Mouse (Mus musculus): ENCODE data around the gene Gpr152. TPM values are rescaled to one million over a fixed set of nuclear protein-coding genes. Genes with fewer than 3 reads are reported as not detected.

Gpr152 gene
- polyA plus RNA-seq, 1 experiment from 2014 or later = not detected

GRCm38 (mm10) chr19:4148819-4149218 lies 9.2 kb downstream of the Gpr152 start:
- H3K27ac ChIP-seq (ENCODE audit: low read depth) = peak overlapping the region; percentile 43; the same call in 1 of the 2 replicates
- DNase-seq (ENCODE audit: low spot score) = no peak
- H3K27me3 ChIP-seq (replicated peaks; ENCODE audit: control insufficient read depth, insufficient read depth, low read length) = no peaks in the 10 kb centered on the region
- 0 out of 2 replicates have a peak, but pooled peaks have one; percentile 14 for ATAC-seq (replicated peaks; ENCODE audit: low FRiP score, low TSS enrichment, low read depth)
- peak overlapping the region; percentile 83 for H3K9ac ChIP-seq (ENCODE audit: low read length)
- H3K4me3 ChIP-seq (ENCODE audit: low read depth, low read length) = peak overlapping the region; percentile 88
- peaks cover 17% of the 10 kb centered on the region for H3K4me1 ChIP-seq (replicated peaks; ENCODE audit: control insufficient read depth, insufficient read depth, low read length)
- peak overlapping the region; percentile 59 for H3K4me2 ChIP-seq (ENCODE audit: low read length)
- no peaks in the 10 kb centered on the region for H3K9me3 ChIP-seq (ENCODE audit: control insufficient read depth, low read length)
- 3% methylated on average over 7 of the region's 8 CpGs for WGBS
- peaks cover 28% of the 10 kb centered on the region for H3K36me3 ChIP-seq (ENCODE audit: control insufficient read depth, insufficient read depth, low read length)

- H3K4me1 ChIP-seq (replicated peaks; ENCODE audit: control insufficient read depth, insufficient read depth, low read length) = peaks cover 17% of the 10 kb centered on the region
- ATAC-seq (replicated peaks; ENCODE audit: low FRiP score, low TSS enrichment, low read depth) = no peak
- DNase-seq (ENCODE audit: low spot score) = no peak
- peaks cover 32% of the 10 kb centered on the region for H3K36me3 ChIP-seq (ENCODE audit: control insufficient read depth, insufficient read depth, low read length)
- H3K27ac ChIP-seq (ENCODE audit: low read depth) = no peak overlapping the region
- no peaks in the 10 kb centered on the region for H3K27me3 ChIP-seq (replicated peaks; ENCODE audit: control insufficient read depth, insufficient read depth, low read length)
- 83% methylated on average over 11 of the region's 11 CpGs for WGBS
- peak overlapping the region; percentile 59 for H3K4me2 ChIP-seq (ENCODE audit: low read length)
- H3K4me3 ChIP-seq (ENCODE audit: low read depth, low read length) = peak overlapping the region; percentile 88
- peak overlapping the region; percentile 83 for H3K9ac ChIP-seq (ENCODE audit: low read length)
- no peaks in the 10 kb centered on the region for H3K9me3 ChIP-seq (ENCODE audit: control insufficient read depth, low read length)
These were observed 9.7 kb downstream of the Gpr152 start for GRCm38 (mm10) chr19:4149283-4149682.

GRCm38 (mm10) chr19:4149764-4150461 lies 10.3 kb downstream of the Gpr152 start:
- Histone ChIP-seq H3K9me3 (ENCODE audit: control insufficient read depth, low read length) (no peaks in the 10 kb centered on the region), H3K9ac (ENCODE audit: low read length) (peak overlapping the region; percentile 27; the same call in 1 of the 2 replicates), H3K27ac (ENCODE audit: low read depth) (no peak overlapping the region), H3K27me3 (replicated peaks; ENCODE audit: control insufficient read depth, insufficient read depth, low read length) (no peaks in the 10 kb centered on the region), H3K36me3 (ENCODE audit: control insufficient read depth, insufficient read depth, low read length) (peaks cover 32% of the 10 kb centered on the region), H3K4me1 (replicated peaks; ENCODE audit: control insufficient read depth, insufficient read depth, low read length) (peaks cover 17% of the 10 kb centered on the region), H3K4me3 (ENCODE audit: low read depth, low read length) (0 out of 2 replicates have a peak overlapping the region, but pooled peaks have one; percentile 88), H3K4me2 (ENCODE audit: low read length) (peak overlapping the region; percentile 59)
- 94% methylated on average over 17 of the region's 17 CpGs for WGBS
- ATAC-seq (replicated peaks; ENCODE audit: low FRiP score, low TSS enrichment, low read depth) (no peak), DNase-seq (ENCODE audit: low spot score) (no peak)

GRCm38 (mm10) chr19:4150567-4151487 lies 11.2 kb downstream of the Gpr152 start:
- H3K4me2 ChIP-seq (ENCODE audit: low read length) = no peak overlapping the region
- H3K4me1 ChIP-seq (replicated peaks; ENCODE audit: control insufficient read depth, insufficient read depth, low read length) = peaks cover 17% of the 10 kb centered on the region
- no peak overlapping the region for H3K27ac ChIP-seq (ENCODE audit: low read depth)
- no peak overlapping the region for H3K9ac ChIP-seq (ENCODE audit: low read length)
- ATAC-seq (replicated peaks; ENCODE audit: low FRiP score, low TSS enrichment, low read depth) = no peak
- H3K36me3 ChIP-seq (ENCODE audit: control insufficient read depth, insufficient read depth, low read length) = peaks cover 32% of the 10 kb centered on the region
- WGBS = 90% methylated on average over 22 of the region's 22 CpGs
- no peak for DNase-seq (ENCODE audit: low spot score)
- H3K4me3 ChIP-seq (ENCODE audit: low read depth, low read length) = no peak overlapping the region
- no peaks in the 10 kb centered on the region for H3K27me3 ChIP-seq (replicated peaks; ENCODE audit: control insufficient read depth, insufficient read depth, low read length)
- no peaks in the 10 kb centered on the region for H3K9me3 ChIP-seq (ENCODE audit: control insufficient read depth, low read length)

GRCm38 (mm10) chr19:4151488-4151860 lies 11.9 kb downstream of the Gpr152 start:
- H3K27ac ChIP-seq (ENCODE audit: low read depth) = no peak overlapping the region
- H3K36me3 ChIP-seq (ENCODE audit: control insufficient read depth, insufficient read depth, low read length) = peaks cover 37% of the 10 kb centered on the region
- no peak overlapping the region for H3K4me3 ChIP-seq (ENCODE audit: low read depth, low read length)
- peaks cover 17% of the 10 kb centered on the region for H3K4me1 ChIP-seq (replicated peaks; ENCODE audit: control insufficient read depth, insufficient read depth, low read length)
- no peak overlapping the region for H3K4me2 ChIP-seq (ENCODE audit: low read length)
- ATAC-seq (replicated peaks; ENCODE audit: low FRiP score, low TSS enrichment, low read depth) (no peak), DNase-seq (ENCODE audit: low spot score) (no peak)
- no peaks in the 10 kb centered on the region for H3K9me3 ChIP-seq (ENCODE audit: control insufficient read depth, low read length)
- no peaks in the 10 kb centered on the region for H3K27me3 ChIP-seq (replicated peaks; ENCODE audit: control insufficient read depth, insufficient read depth, low read length)
- H3K9ac ChIP-seq (ENCODE audit: low read length) = no peak overlapping the region
- 79% methylated on average over 4 of the region's 5 CpGs for WGBS

- Histone ChIP-seq H3K36me3 (ENCODE audit: control insufficient read depth, insufficient read depth, low read length) (peaks cover 41% of the 10 kb centered on the region), H3K27me3 (replicated peaks; ENCODE audit: control insufficient read depth, insufficient read depth, low read length) (no peaks in the 10 kb centered on the region), H3K4me2 (ENCODE audit: low read length) (no peak overlapping the region), H3K27ac (ENCODE audit: low read depth) (no peak overlapping the region), H3K9ac (ENCODE audit: low read length) (no peak overlapping the region), H3K4me1 (replicated peaks; ENCODE audit: control insufficient read depth, insufficient read depth, low read length) (peaks cover 17% of the 10 kb centered on the region), H3K4me3 (ENCODE audit: low read depth, low read length) (no peak overlapping the region), H3K9me3 (ENCODE audit: control insufficient read depth, low read length) (no peaks in the 10 kb centered on the region)
- no peak for ATAC-seq (replicated peaks; ENCODE audit: low FRiP score, low TSS enrichment, low read depth)
- WGBS = 85% methylated on average over 5 of the region's 5 CpGs
- DNase-seq (ENCODE audit: low spot score) = no peak
These were observed 12.3 kb downstream of the Gpr152 start for GRCm38 (mm10) chr19:4151898-4152297.

- no peak overlapping the region for H3K27ac ChIP-seq (ENCODE audit: low read depth)
- H3K4me2 ChIP-seq (ENCODE audit: low read length) = no peak overlapping the region
- 90% methylated on average over 8 of the region's 8 CpGs for WGBS
- ATAC-seq (replicated peaks; ENCODE audit: low FRiP score, low TSS enrichment, low read depth) (no peak), DNase-seq (ENCODE audit: low spot score) (no peak)
- no peak overlapping the region for H3K4me3 ChIP-seq (ENCODE audit: low read depth, low read length)
- peaks cover 49% of the 10 kb centered on the region for H3K36me3 ChIP-seq (ENCODE audit: control insufficient read depth, insufficient read depth, low read length)
- H3K9me3 ChIP-seq (ENCODE audit: control insufficient read depth, low read length) = no peaks in the 10 kb centered on the region
- H3K9ac ChIP-seq (ENCODE audit: low read length) = no peak overlapping the region
- H3K4me1 ChIP-seq (replicated peaks; ENCODE audit: control insufficient read depth, insufficient read depth, low read length) = peaks cover 17% of the 10 kb centered on the region
- no peaks in the 10 kb centered on the region for H3K27me3 ChIP-seq (replicated peaks; ENCODE audit: control insufficient read depth, insufficient read depth, low read length)
These were observed 13.1 kb downstream of the Gpr152 start for GRCm38 (mm10) chr19:4152445-4153231.

GRCm38 (mm10) chr19:4153232-4153654 lies 13.7 kb downstream of the Gpr152 start, which contains the start of gene Ptprcap:
Ptprcap (plus strand) TSS chr19:4153604.
- ATAC-seq (replicated peaks; ENCODE audit: low FRiP score, low TSS enrichment, low read depth) (no peak), DNase-seq (ENCODE audit: low spot score) (no peak)
- peaks cover 11% of the 10 kb centered on the region for H3K4me1 ChIP-seq (replicated peaks; ENCODE audit: control insufficient read depth, insufficient read depth, low read length)
- no peak within 1 kb of the TSS for H3K27ac ChIP-seq (ENCODE audit: low read depth)
- H3K4me3 ChIP-seq (ENCODE audit: low read depth, low read length) = no peak within 1 kb of the TSS
- H3K9me3 ChIP-seq (ENCODE audit: control insufficient read depth, low read length) = no peaks in the 10 kb centered on the region
- no peak within 1 kb of the TSS for H3K9ac ChIP-seq (ENCODE audit: low read length)
- peaks cover 55% of the 10 kb centered on the region for H3K36me3 ChIP-seq (ENCODE audit: control insufficient read depth, insufficient read depth, low read length)
- WGBS = 71% methylated on average over 11 of the region's 11 CpGs
- H3K4me2 ChIP-seq (ENCODE audit: low read length) = no peak within 1 kb of the TSS
- no peaks in the 10 kb centered on the region for H3K27me3 ChIP-seq (replicated peaks; ENCODE audit: control insufficient read depth, insufficient read depth, low read length)
